Mouse (Mus musculus): ENCODE results near the gene Plppr1.
A peak's percentile ranks its signal among the peaks of the same experiment; 100 is the strongest.

Plppr1 gene

DNA sequence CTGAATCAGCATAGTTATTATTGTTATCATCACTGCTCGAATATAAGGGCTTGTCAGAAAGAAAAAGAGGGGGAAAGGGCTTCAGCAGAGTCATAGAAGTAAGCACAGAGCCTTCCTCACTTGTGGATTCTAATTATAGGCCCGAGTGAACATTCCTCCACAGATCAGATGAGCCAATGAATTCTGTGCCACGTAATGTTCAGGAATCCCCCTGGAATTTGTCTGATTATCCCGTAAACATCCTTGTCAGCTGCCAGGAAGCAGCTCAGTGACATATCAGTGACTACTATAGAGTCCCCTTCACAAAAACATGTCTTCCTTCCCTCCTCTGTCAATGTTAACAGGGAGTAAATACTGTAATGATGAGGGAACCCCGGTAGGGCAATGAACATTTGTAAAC lies 50.9 kb downstream of the Plppr1 start:
- no peak for DNase-seq (ENCODE audit: low spot score in 2 of 2)

DNA sequence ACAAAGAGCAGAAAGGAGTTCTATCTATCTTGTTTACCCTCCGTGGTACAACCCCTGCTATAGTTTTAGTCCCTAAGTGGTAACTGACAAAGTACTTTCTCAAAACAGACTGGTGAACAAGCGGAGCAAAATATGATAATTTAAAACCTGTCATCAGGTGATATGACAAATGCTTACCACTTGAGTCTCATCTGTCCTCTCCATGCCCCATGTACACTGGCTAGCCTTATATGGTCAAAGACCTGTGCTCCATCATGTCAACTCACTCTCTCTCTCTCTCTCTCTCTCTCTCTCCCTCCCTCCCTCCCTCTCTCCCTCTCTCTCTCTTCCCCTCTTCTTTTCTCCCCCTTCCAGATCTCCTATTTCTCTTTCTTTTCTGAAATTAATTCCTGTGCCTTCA lies 59.8 kb downstream of the Plppr1 start:
- DNase-seq (ENCODE audit: low spot score in 2 of 2), result no peak

- no peak for DNase-seq (ENCODE audit: low spot score in 2 of 2)
These were observed 85.7 kb downstream of the Plppr1 start for GRCm38 (mm10) chr4:49144798-49145197.

- DNase-seq (ENCODE audit: low spot score in 2 of 2), result no peak
These were observed 89.7 kb downstream of the Plppr1 start for GRCm38 (mm10) chr4:49148775-49149174.

- DNase-seq (ENCODE audit: low spot score in 2 of 2), result no peak
These were observed 90.2 kb downstream of the Plppr1 start for GRCm38 (mm10) chr4:49149251-49149650.

DNA sequence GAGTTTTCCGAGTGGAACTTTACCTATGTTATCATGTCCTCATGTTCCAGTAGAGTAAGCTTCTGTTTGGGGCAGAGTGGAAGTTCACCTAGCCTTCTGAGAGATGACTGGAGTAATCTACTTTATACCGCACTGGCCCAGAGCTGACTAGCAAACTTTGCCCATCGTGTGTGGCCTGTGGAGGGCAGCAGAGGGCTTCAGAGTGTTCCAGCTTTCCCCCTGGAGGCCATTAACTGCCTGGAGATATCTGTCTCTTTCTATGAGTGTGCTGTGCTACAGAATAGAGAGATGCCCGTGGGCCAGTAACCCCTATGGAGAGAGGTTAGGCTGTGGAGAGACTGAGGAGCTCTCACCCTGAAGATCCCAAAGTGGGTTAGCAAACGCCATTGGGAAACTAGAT lies 94.8 kb downstream of the Plppr1 start:
- peak; percentile 55 to 61 for DNase-seq (ENCODE audit: low spot score in 2 of 2)

DNA sequence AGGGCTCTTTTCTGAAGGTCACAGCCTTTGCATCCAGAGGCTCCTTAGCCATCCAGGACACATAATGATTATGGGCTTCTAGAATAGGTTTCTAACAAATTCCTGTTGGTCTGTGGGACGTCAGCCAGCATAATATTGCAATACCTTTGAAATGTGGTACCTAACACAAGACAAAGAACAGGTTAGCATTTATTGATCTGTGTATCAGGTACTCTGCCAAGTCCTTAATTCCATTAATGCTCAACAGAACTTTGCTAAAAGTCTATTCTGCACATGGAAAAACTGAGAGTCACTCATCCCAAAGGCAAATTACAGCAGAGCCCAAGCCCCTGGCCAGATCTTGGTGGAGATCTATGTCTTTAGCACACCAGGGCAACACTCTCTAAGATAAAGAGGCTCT lies 97.7 kb downstream of the Plppr1 start:
- no peak for DNase-seq (ENCODE audit: low spot score in 2 of 2)

DNA sequence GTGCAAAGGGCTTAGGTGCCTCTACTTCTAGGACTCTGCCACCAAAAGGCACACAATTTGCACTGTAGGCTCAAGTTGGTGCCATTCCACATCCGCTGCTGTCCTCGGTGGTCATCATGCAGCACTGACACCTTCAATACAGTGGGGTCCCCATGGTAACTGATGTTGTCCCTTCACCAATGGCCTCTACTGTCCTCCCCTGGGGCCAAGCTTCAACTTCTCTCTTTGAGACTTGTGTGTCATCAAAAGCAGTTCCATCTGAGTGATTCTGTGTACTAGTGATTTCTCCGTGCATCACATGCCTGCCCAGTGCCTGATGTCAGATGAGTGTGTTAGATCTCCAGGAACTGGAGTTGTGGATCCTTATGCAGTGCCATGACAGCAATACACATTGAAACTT lies 104.2 kb downstream of the Plppr1 start:
- DNase-seq (ENCODE audit: low spot score in 2 of 2), result peak in 1 of 2 experiments; percentile 19

DNA sequence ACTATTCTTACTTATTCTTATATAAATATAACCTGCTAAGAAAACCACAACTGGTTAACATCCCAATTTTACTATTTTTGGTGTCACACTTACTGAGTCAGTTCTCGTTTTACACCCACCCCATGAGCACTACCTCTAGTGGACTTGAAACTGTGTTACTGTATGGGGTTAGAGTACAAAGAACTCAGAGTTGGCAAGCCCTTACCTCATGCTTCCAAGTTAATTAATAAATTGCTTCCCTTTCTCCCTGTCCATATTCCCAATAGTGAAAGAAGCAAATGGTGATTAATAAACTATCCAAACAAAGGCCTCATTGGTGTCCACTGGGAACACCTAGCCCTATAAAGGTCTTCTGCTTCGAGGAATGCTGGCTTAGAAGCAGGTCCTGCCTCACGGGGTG lies 107.3 kb downstream of the Plppr1 start:
- no peak for DNase-seq (ENCODE audit: low spot score in 2 of 2)

DNA sequence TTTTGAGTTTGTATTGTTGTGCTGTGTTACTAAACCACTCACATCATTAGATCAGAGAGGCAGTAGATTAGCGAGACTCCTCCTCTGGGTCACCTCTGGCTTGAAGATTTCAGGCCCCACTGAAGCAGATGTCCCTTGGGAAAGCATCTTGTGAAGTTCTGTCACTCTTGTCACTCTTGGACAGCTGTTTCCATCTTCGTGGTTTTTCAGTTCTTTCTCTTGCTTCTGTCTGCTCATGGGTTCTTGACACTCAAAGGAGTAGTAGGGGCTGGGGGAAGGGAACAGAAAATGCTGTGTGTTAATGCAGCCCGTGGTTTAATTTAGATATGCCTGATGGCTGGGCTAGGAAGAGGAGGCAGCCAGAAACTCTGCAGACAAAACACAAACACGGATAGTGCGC lies 108.0 kb downstream of the Plppr1 start:
- DNase-seq (ENCODE audit: low spot score in 2 of 2), result no peak

DNA sequence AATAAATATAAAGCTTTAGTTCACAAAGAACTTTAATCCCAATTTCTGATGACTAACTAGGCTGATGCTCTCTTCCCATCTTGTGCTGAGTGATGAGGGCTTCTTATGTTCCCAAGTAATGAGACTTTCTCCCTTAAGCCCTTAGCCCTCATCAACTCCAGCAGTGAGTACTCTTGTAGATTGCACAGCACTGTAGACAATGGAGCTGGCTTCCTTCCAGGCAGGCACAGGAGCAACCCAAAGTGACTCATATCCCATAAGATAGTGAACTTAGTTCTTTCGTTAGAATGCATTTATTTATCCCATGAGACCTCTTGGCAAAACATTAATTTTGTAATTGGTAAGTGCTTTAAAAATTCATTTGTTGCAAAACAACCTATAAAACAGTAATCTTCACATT lies 110.4 kb downstream of the Plppr1 start:
- DNase-seq (ENCODE audit: low spot score in 2 of 2), result no peak

DNA sequence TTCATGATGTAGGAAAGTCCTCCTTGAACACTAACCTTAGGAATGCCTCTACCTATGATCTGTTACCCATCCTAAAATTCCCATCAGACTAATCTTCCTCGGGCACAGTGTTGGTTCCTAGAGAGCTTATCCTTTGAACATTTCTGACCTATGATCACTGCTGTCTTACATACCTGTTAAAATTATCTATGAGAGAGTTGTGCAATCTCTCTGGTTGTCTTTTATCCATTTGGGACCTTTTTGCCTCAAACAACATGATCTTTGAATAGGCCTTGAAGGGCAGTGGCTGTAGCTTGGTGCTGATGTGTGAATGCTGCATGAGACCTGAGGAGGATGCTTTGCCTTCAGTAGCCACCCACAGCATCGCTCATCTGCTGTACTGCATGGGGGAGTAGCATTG lies 119.0 kb downstream of the Plppr1 start:
- DNase-seq (ENCODE audit: low spot score in 2 of 2), result no peak

GRCm38 (mm10) chr4:49178891-49179290 lies 119.8 kb downstream of the Plppr1 start:
- no peak for DNase-seq (ENCODE audit: low spot score in 2 of 2)

- DNase-seq (ENCODE audit: low spot score in 2 of 2), result no peak
These were observed 120.6 kb downstream of the Plppr1 start for GRCm38 (mm10) chr4:49179471-49180181.

- no peak for DNase-seq (ENCODE audit: low spot score in 2 of 2)
These were observed 131.0 kb downstream of the Plppr1 start for GRCm38 (mm10) chr4:49189991-49190526.

GRCm38 (mm10) chr4:49197125-49197747 lies 138.2 kb downstream of the Plppr1 start:
- peak; percentile 63 to 79 for DNase-seq (ENCODE audit: low spot score in 2 of 2)

DNA sequence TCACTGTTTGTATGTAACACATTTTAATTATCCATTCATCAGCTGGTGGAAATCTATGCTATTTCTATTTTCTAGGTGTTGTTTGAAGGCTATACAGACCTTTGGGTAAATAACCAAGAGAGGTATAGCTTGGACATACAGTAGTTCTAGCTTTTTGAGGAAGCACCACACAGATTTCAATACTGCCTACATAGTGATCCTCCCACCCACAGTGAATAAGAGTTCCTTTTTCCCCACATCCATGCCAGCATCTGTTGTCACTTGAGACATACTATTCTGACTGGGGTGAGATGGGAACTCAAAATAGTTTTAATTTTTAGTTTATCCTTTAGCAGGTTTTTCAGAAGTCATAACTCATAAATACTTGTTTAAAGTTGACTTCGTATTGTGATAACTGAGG lies 151.4 kb downstream of the Plppr1 start:
- DNase-seq (ENCODE audit: low spot score in 2 of 2), result no peak

GRCm38 (mm10) chr4:49211582-49211981 lies 152.5 kb downstream of the Plppr1 start:
- no peak for DNase-seq (ENCODE audit: low spot score in 2 of 2)

GRCm38 (mm10) chr4:49212616-49213544 lies 153.8 kb downstream of the Plppr1 start:
- no peak for DNase-seq (ENCODE audit: low spot score in 2 of 2)

DNA sequence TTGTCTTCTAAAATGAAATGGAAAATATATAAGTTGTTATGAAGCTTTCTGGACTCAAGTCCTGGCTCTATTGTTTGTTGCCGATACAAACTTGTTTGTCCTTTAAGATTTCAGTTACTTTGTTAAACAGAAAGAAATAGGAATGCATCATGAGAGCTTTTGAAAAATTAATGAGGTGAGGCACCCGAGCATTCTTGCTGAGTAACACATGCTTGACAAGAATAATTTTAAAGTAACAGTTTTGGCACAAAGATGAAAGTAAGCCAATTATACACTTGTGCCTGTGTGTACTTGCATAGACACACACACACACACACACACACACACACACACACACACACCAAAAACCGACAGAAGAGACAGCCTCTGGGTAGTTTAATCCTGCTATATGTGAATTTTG lies 155.3 kb downstream of the Plppr1 start:
- DNase-seq (ENCODE audit: low spot score in 2 of 2), result no peak

- no peak for DNase-seq (ENCODE audit: low spot score in 2 of 2)
These were observed 164.4 kb downstream of the Plppr1 start for GRCm38 (mm10) chr4:49223501-49223900.

DNA sequence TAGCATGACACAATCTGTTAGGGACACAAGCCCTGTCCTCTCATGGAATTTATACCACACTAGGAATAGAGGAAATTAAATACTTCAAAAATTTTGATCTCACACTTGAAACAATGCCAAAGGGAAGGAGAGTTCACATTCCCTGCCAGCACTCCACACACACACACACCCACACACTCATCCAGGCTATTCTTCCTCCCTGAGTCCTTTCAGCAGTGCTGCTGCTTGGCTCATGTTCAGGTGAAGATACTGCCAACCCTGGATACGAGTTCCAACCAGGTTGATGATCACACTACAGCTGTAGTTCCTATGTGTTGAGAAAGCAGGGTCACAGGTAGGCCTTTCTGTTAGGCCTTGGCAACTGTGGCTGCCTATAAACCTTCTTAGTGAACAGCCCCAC lies 165.9 kb downstream of the Plppr1 start:
- no peak for DNase-seq (ENCODE audit: low spot score in 2 of 2)

All from natural killer cell, adult 2 months (primary cell).